Mouse (Mus musculus) spleen, adult 2 months (tissue): ENCODE results near the gene H2afj. TPM values are rescaled to one million over a fixed set of nuclear protein-coding genes. Genes with fewer than 3 reads are reported as not detected.

Experiments
- DNase-seq, 2 experiments: peaks; one replicate each; pipeline versions ENCODE4 v3.0.0 to v3.0.0-alpha.2; 2012 to 2021; ENCODE audit warnings: low spot score in 2 of 2, low read depth in 1 of 2
- H3K27ac ChIP-seq: fragments of 200-500 bp; 2 replicates; pipeline ENCODE4 v1.5.1; 2012; ENCODE audit warnings: low read length, inconsistent platforms; ENCODE audit not compliant: insufficient read depth
- H3K27me3 ChIP-seq: fragments of 200-500 bp; 2 replicates; pipeline ENCODE4 v1.6.1; 2012; ENCODE audit warnings: mild to moderate bottlenecking, moderate library complexity, low read length, inconsistent platforms; ENCODE audit not compliant: control insufficient read depth, insufficient read depth
- H3K36me3 ChIP-seq: fragments of 200-500 bp; 2 replicates; pipeline ENCODE4 v1.6.1; 2012; ENCODE audit warnings: mild to moderate bottlenecking, low read length, inconsistent platforms; ENCODE audit not compliant: control insufficient read depth, insufficient read depth
- H3K4me1 ChIP-seq: fragments of 200-500 bp; 2 replicates; pipeline ENCODE4 v1.6.1; 2011; ENCODE audit warnings: inconsistent platforms; ENCODE audit not compliant: control insufficient read depth, insufficient read depth, insufficient read length
- H3K4me3 ChIP-seq: fragments of 200-500 bp; 2 replicates; pipeline ENCODE4 v1.5.1; 2011; ENCODE audit warnings: mild to moderate bottlenecking, inconsistent platforms; ENCODE audit not compliant: insufficient read depth, insufficient read length; ENCODE audit errors: extremely low read depth
- CTCF ChIP-seq: fragments of 200-500 bp; IDR thresholded peaks from 2 replicates; pipeline ENCODE4 v1.5.1; 2011; ENCODE audit warnings: mild to moderate bottlenecking, inconsistent platforms; ENCODE audit not compliant: insufficient read depth, insufficient read length, insufficient replicate concordance; ENCODE audit errors: extremely low read depth
- POLR2A ChIP-seq: fragments of 200-500 bp; IDR thresholded peaks from 2 replicates; pipeline ENCODE4 v1.6.1; 2011; ENCODE audit warnings: low read depth, low read length, inconsistent platforms
- WGBS: fragments of 180-500 bp; shearing (Covaris S2); methylation state at CpG from one replicate; pipeline ENCODE4 v1.1.7; 2018; 5-methylcytosine and 5-hydroxymethylcytosine counted together
- polyA plus RNA-seq: library from polyadenylated mRNA; depleted of rRNA; stranded (reverse); fragments of >200 nt; gene quantifications from 2 replicates; pipeline ENCODE4 v1.2.3, GENCODE M21; 2012

The H2afj gene
- polyA plus RNA-seq, 1 experiment: 228 TPM

DNA sequence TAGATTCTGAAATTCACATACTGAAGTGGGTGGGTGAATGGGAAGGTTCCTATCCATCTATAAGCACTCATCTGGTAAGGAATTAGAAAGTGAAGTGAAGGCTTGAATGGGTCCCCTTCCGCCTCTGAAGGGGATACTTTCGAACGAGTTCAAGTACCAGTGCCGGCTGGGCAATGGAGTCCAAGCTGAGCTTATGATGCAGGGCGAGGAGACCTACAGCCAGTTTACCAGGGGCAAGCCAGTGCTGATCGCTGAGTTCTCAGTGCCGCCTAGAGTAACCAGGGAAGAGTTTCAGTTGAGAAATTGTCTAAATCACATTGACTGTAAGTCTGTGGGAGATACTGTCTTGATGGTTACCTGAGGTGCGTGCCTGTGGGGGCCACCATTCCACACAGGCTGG is 7.3 kb upstream of the H2afj start:
- no peaks in the 10 kb centered on the region for H3K36me3 ChIP-seq
- H3K4me1 ChIP-seq: no peaks in the 10 kb centered on the region; the same call in 1 of the 2 replicates
- no peak for DNase-seq
- TF ChIP-seq CTCF (no peak), POLR2A (no peak)
- WGBS: 96% methylated on average over 8 of the region's 8 CpGs
- no peak overlapping the region for H3K27ac ChIP-seq
- no peak overlapping the region for H3K4me3 ChIP-seq
- no peaks in the 10 kb centered on the region; the same call in 1 of the 2 replicates for H3K27me3 ChIP-seq

DNA sequence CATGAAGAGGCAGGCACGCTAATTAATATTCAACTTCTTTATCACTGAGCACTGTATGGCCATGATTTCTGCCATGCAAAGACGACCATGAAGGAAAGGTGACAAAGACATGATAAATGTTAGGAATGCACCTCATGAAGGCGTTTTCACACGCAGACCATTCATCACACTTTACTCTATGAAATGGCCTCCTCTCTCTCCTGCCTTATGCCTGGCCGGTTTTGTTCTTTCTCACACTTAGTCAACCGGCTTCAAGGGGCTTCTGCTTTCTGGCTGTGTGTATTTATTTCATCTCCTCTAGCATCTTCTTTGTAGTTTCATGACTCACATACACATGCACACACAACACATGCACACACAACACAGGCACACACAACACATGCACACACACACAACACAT is 6.8 kb upstream of the H2afj start:
- DNase-seq: no peak
- Histone ChIP-seq H3K4me1 (no peaks in the 10 kb centered on the region; the same call in 1 of the 2 replicates), H3K27me3 (no peaks in the 10 kb centered on the region; the same call in 1 of the 2 replicates), H3K27ac (no peak overlapping the region), H3K36me3 (no peaks in the 10 kb centered on the region), H3K4me3 (no peak overlapping the region)
- TF ChIP-seq CTCF: no peak
- TF ChIP-seq POLR2A: no peak
- 91% methylated on average over 6 of the region's 6 CpGs for WGBS

DNA sequence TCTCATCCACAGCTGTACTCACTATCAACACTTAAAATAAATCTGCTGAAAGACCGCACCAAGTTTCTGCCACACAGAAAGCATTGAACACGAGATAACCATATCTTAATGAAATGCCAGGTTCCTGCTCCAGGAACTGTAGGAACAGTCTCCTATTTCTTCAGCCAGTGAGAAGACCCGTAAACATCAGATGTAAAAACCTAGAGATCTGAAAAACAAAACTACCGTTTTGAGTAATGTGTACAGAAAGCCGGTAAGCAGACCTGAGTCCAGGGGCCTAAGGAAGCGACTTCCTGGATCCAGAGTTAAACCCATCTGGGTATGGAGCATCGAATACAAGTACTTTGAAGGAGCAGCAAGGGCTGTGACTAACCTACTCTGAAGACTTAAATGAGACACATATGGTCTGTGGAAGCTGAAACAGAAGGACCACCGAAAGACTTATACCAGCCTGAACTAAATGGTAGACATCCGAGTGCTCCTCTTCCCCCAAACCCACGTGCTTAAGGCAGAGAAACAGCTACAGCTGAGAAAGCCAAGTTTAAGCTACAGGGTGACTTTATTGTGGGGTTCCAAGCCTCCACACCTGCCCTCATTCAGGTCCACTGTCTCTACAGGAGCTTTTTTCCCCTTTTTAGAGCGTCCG is 4.8 kb upstream of the H2afj start:
- 17% methylated on average over 12 of the region's 12 CpGs for WGBS
- no peak for DNase-seq
- Histone ChIP-seq H3K36me3 (no peaks in the 10 kb centered on the region), H3K27me3 (no peaks in the 10 kb centered on the region; the same call in 1 of the 2 replicates), H3K4me3 (peak overlapping the region; percentile 45), H3K4me1 (no peaks in the 10 kb centered on the region; the same call in 1 of the 2 replicates), H3K27ac (peak overlapping the region; percentile 100)
- TF ChIP-seq CTCF (no peak), POLR2A (no peak)

DNA sequence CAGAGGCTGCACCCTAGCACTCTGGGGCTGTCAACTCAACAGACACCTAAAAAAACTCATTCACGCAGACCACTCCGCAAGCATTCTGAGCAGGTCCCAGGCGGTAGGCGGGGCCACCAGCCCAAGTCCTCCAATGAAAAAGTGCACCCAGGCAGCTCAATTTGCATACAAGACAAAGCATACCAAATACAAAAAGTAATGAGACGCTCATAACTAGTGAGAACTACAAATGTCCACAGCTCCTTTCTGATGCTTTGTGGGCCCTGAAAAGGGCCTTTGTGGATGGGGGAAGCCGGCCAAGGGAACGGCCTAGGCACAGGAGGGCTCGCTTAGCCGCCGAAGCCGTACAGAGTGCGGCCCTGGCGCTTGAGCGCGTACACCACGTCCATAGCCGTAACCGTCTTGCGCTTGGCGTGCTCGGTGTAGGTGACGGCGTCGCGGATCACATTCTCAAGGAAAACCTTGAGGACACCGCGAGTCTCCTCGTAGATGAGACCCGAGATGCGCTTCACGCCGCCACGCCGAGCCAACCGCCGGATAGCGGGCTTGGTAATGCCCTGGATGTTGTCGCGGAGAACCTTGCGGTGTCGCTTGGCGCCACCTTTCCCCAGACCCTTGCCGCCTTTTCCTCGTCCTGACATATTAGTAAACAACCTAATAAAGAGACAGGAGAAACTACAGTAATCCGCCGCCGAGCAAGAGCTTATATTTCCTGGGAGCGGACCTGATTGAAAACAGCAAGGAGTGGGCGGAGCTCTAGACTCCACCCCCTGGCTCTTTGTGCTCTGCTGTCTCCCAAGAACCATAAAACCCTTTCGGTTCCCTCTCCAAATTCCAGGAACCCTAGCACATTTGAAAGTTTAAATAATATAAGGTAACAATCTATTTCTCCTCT is 4.1 kb upstream of the H2afj start, which contains the start of gene Hist4h4:
TSS of gene Hist4h4 (minus strand) at position 677 of the 895 bp plus-strand sequence.
- Histone ChIP-seq H3K4me3 (peak within 1 kb of the TSS; percentile 84), H3K36me3 (no peaks in the 10 kb centered on the region), H3K27me3 (no peaks in the 10 kb centered on the region), H3K4me1 (no peaks in the 10 kb centered on the region; the same call in 1 of the 2 replicates), H3K27ac (peak within 1 kb of the TSS; percentile 100)
- under 1% methylated on average over 50 of the region's 50 CpGs for WGBS
- TF ChIP-seq POLR2A (peak; percentile 95), CTCF (no peak)
- DNase-seq: peak; percentile 81 to 90

DNA sequence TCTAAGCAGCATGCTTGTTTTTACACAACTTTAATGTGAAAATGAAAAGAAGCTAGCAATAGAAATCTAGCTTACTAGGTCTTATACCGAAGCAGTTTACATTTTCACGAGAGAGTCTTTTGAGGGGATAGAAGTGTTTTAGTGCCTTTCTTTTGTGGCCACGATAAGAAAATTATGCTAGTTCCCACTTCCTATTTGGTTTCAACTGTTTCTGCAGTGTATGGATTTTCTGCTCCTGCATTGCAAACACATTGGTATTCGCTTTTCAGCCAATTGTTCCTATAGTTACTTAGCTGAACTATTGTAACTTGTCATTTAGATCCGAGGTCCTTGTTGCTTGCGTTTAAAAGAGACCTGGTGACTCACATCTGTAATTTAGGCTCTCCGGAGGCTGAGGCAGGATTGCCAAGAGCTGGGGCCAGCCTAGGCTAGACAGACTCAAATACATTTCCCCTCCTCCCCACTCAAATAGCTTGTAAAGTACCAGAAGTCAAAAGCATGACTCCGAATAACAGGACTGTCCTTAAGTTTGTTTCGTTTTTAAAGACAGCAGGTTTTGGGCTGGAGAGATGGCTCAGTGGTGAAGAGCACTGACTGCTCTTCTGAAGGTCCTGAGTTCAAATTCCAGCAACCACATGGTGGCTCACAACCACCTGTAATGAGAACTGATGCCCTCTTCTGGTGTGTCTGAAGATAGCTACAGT is 3.2 kb upstream of the H2afj start:
- no peak for TF ChIP-seq POLR2A
- TF ChIP-seq CTCF: no peak
- no peaks in the 10 kb centered on the region for H3K27me3 ChIP-seq
- peak overlapping the region; percentile 84 for H3K4me3 ChIP-seq
- WGBS: 2% methylated on average over 9 of the region's 9 CpGs
- peaks cover 4% of the 10 kb centered on the region for H3K4me1 ChIP-seq
- no peaks in the 10 kb centered on the region for H3K36me3 ChIP-seq
- H3K27ac ChIP-seq: peak overlapping the region; percentile 79
- no peak for DNase-seq

DNA sequence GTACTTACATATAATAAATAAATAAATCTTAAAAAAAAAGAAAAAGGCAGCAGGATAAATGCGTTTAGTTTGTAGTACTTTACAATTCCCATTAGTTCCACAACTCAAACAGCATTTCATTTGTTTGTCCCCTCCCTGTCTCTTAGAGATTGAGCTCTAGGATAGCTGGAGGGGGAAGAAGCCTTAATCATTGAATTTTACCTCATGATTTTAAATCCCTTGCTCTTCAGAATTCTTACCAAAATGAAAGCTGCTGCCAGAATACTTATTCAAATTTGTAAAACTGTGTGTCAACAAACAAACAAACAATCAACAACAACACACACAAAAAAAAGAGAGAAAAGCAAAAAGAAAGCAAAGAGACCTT is 2.7 kb upstream of the H2afj start:
- H3K36me3 ChIP-seq: peaks cover 2% of the 10 kb centered on the region
- no peak for DNase-seq
- peaks cover 6% of the 10 kb centered on the region for H3K4me1 ChIP-seq
- H3K4me3 ChIP-seq: no peak overlapping the region
- no peak overlapping the region for H3K27ac ChIP-seq
- TF ChIP-seq CTCF (no peak), POLR2A (no peak)
- 46% methylated on average over 1 of the region's 1 CpGs for WGBS
- no peaks in the 10 kb centered on the region for H3K27me3 ChIP-seq
